Mouse (Mus musculus) limb, embryonic 11.5 days (tissue): Measurements from ENCODE around the gene Rag1. TPM values are rescaled to one million over a fixed set of nuclear protein-coding genes. Genes with fewer than 3 reads are reported as not detected.

ENCODE experiments used
- ATAC-seq: fragments of 200-750 bp; cut with Nextera tagmentation; 2 replicates; pipeline ENCODE4 v1.8.0; 2017; ENCODE audit warnings: low read depth; ENCODE audit not compliant: insufficient number of reproducible peaks, low FRiP score, low TSS enrichment
- DNase-seq: peaks from one replicate; pipeline ENCODE4 v3.0.0-alpha.2; 2015; ENCODE audit warnings: low spot score
- H3K27ac ChIP-seq: fragments of 300-500 bp; sonication (generic); replicated peaks from 2 replicates; pipeline ENCODE4 v1.5.1; 2014; ENCODE audit warnings: low read depth, mild to moderate bottlenecking, low read length
- H3K27me3 ChIP-seq: fragments of 300-500 bp; sonication (generic); 2 replicates; pipeline ENCODE4 v1.6.1; 2014; ENCODE audit warnings: mild to moderate bottlenecking, low read length, mixed read lengths; ENCODE audit not compliant: control insufficient read depth, insufficient read depth
- H3K36me3 ChIP-seq: fragments of 300-500 bp; sonication (generic); 2 replicates; pipeline ENCODE4 v1.6.1; 2014; ENCODE audit warnings: mild to moderate bottlenecking, low read length, moderate library complexity, mixed read lengths; ENCODE audit not compliant: control insufficient read depth, insufficient read depth
- H3K4me1 ChIP-seq: fragments of 300-500 bp; sonication (generic); 2 replicates; pipeline ENCODE4 v1.6.1; 2014; ENCODE audit warnings: low read length, mixed read lengths; ENCODE audit not compliant: control insufficient read depth, insufficient read depth
- H3K4me2 ChIP-seq: fragments of 300-500 bp; sonication (generic); 2 replicates; pipeline ENCODE4 v1.6.1; 2014; ENCODE audit warnings: low read depth, mild to moderate bottlenecking, moderate library complexity; ENCODE audit not compliant: severe bottlenecking
- H3K4me3 ChIP-seq: fragments of 300-500 bp; sonication (generic); 2 replicates; pipeline ENCODE4 v1.5.1; 2014; ENCODE audit warnings: low read depth, low read length
- H3K9ac ChIP-seq: fragments of 300-500 bp; sonication (generic); 2 replicates; pipeline ENCODE4 v1.6.1; 2014; ENCODE audit warnings: mild to moderate bottlenecking, low read length
- H3K9me3 ChIP-seq: fragments of 300-500 bp; sonication (generic); 2 replicates; pipeline ENCODE4 v1.6.1; 2016; ENCODE audit warnings: low read length; ENCODE audit not compliant: control insufficient read depth
- WGBS: fragments of 180-500 bp; shearing (Covaris S2); extraction: QIAGEN DNeasy Blood & Tissue Kit; methylation state at CpG from one replicate; pipeline ENCODE4 v1.1.7; 2014; 5-methylcytosine and 5-hydroxymethylcytosine counted together
- polyA plus RNA-seq: library from polyadenylated mRNA; unstranded; fragments of >200 nt; fragmentation: Nextera tagmentation; extraction: Ambion mirVana; gene quantifications from 2 replicates; pipeline ENCODE4 v1.2.1, GENCODE M21; 2014

Rag1 gene
- polyA plus RNA-seq, 1 experiment from 2014 or later: 0.56 TPM

DNA sequence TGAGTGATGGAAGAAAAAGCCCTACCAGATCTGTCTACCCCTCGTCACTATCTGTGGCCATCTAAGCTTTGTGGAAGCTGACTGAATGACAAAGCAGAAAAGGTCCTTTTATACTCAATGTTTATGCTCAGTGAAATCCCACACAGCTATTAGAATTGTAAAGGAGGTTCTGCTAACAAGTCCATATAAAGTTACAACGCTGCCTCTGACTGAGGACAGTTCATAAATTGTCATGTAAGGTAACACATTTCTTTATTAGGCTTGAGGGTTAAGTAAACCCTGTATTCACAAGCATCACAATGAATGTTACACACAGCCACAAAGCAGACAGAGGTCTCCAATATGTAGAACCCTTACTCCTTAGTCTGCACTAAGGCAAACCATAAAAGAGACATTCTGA lies 25.3 kb downstream of the Rag1 start:
- H3K27me3 ChIP-seq: no peaks in the 10 kb centered on the region

DNA sequence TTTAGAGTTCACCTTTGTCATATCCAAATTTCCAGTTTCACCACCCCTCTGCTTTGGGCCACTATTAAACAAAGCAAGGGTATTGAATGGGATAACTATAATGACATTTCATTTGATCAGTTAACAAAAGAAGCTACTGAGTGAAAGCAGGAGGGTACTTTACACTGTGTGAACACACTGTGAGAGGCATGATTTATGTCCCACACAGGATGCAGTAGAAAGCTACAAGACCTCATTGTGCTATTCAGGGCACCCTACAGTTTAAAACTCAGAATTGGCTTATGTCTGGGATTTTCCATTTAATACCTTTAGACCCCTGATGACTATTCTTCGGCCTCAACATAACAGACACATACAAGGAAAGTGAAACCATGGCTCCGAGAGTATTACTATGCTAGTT lies 26.3 kb downstream of the Rag1 start:
- DNase-seq: no peak
- WGBS: 84% methylated on average over 2 of the region's 2 CpGs
- H3K36me3 ChIP-seq: no peaks in the 10 kb centered on the region
- ATAC-seq: no peak
- no peak overlapping the region for H3K27ac ChIP-seq
- H3K4me1 ChIP-seq: no peaks in the 10 kb centered on the region
- H3K9ac ChIP-seq: no peak overlapping the region
- H3K9me3 ChIP-seq: no peaks in the 10 kb centered on the region
- H3K4me3 ChIP-seq: no peak overlapping the region
- H3K4me2 ChIP-seq: no peak overlapping the region
- no peaks in the 10 kb centered on the region for H3K27me3 ChIP-seq

More for the DNA sequence above, 25.3 kb downstream of the Rag1 start:
- Histone ChIP-seq H3K9ac (no peak overlapping the region), H3K4me1 (no peaks in the 10 kb centered on the region), H3K4me3 (no peak overlapping the region), H3K4me2 (no peak overlapping the region), H3K36me3 (no peaks in the 10 kb centered on the region), H3K27ac (no peak overlapping the region), H3K9me3 (no peaks in the 10 kb centered on the region)
- ATAC-seq (no peak), DNase-seq (no peak)
- 75% methylated on average over 2 of the region's 2 CpGs for WGBS

DNA sequence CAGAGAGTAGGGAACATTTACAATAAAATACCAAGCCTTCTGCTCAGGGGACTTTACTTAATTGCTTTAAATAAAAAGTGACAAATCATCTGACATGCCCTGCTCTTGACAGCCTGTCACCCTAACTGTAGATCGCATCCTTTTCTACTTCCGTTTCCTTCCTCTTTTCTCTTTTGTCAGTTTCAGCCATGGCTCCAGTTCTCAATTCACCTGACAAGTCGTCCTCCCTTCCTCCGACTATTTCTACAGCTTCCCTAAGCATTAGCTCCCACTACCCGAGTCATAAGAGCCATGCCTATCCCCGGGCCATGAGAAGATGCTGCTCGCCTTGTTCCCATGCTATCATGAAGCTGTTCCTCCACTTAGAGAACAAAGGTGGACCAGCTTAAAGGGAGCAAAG lies 27.7 kb downstream of the Rag1 start:
- ATAC-seq: no peak
- DNase-seq: no peak
- 81% methylated on average over 7 of the region's 7 CpGs for WGBS

DNA sequence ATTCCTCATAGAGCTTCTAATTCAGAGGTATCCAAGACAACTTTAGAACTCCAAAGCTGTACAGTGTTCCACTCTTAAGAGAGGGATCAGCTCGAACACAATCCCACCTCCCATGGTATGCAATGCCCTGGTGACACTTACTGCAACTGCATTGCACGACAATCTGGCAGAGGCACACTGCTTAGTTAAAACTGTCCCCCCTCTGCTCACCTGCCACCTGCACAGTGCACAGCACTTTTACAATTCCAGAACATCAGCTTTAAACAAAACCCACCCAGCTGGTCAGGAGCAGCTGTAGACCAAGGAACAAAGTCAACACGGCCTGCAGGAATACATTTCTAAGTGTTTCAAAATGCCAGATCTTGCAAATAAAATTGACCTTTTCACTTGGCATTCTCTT lies 28.4 kb downstream of the Rag1 start:
- ATAC-seq (no peak), DNase-seq (no peak)
- Histone ChIP-seq H3K36me3 (no peaks in the 10 kb centered on the region), H3K4me1 (no peaks in the 10 kb centered on the region), H3K9me3 (no peaks in the 10 kb centered on the region), H3K4me3 (no peak overlapping the region), H3K27me3 (no peaks in the 10 kb centered on the region), H3K27ac (no peak overlapping the region), H3K4me2 (no peak overlapping the region), H3K9ac (no peak overlapping the region)
- WGBS: 74% methylated on average over 3 of the region's 3 CpGs

More for the DNA sequence above, 27.7 kb downstream of the Rag1 start:
- H3K4me2 ChIP-seq: no peak overlapping the region
- H3K4me3 ChIP-seq: no peak overlapping the region
- no peaks in the 10 kb centered on the region for H3K36me3 ChIP-seq
- H3K9me3 ChIP-seq: no peaks in the 10 kb centered on the region
- no peak overlapping the region for H3K27ac ChIP-seq
- no peaks in the 10 kb centered on the region for H3K27me3 ChIP-seq
- H3K9ac ChIP-seq: no peak overlapping the region
- no peaks in the 10 kb centered on the region for H3K4me1 ChIP-seq

DNA sequence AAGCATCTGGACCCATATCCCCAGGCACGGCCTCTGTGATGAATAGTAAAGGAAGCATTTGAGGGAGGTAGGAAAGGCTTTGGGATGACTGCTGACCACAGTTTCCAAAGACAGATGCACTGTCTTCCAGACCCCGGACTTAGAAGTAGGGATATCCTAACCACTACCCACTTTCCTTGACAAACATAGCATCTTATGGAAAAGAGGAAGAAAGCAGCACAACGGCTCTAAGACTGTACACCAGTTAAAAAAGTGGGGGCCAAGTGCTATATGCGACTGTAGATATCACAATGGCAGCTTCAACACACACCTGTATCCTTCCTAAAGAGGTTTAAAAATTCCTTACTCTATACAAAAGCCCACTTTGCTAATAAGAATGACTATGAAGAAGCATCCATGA lies 30.9 kb downstream of the Rag1 start:
- H3K27me3 ChIP-seq: no peaks in the 10 kb centered on the region
- ATAC-seq (no peak), DNase-seq (no peak)
- H3K9ac ChIP-seq: no peak overlapping the region
- no peaks in the 10 kb centered on the region for H3K9me3 ChIP-seq
- 83% methylated on average over 4 of the region's 4 CpGs for WGBS
- peaks cover 4% of the 10 kb centered on the region for H3K4me1 ChIP-seq
- no peak overlapping the region for H3K27ac ChIP-seq
- no peaks in the 10 kb centered on the region for H3K36me3 ChIP-seq
- H3K4me2 ChIP-seq: no peak overlapping the region
- no peak overlapping the region for H3K4me3 ChIP-seq

DNA sequence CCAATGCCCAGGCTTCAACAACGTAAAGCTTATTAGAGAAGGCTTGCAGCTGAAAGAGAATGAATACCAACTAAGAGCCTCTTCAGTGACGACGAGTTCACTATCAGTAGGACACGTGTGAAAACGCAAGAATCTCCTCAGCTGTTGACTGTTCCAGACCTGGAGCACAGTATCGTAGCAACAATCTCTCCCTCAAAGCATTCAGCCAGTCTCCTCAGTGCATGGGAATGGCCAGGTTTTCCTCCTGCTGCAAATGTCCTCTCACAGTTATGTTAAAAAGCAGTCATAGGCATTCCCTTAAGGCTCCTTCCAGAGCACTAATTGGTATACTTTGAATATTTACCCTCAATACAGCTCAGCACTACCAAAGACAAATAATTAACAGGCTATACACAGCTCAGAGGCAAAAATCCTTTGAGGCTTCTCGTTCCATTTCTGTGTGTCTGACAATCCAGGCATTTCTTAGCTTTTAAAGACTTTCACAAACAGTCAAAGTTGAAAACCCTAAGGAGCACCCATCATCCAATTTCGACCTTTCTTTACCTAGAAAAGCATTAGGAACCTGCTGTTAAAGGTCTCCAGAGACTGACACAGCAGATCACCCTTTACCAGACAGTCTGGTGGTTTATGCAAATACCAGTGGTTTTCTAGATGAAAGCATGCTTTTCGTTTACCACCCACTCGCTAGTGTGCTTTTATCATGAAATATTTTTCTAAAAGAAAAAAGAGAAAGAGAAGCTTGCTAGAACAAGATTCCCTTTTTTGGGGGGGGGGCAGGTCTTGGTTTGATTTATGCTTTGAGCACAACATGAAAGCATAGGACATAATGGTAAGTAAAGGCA lies 33.6 kb downstream of the Rag1 start:
- H3K9ac ChIP-seq: no peak overlapping the region
- H3K4me1 ChIP-seq: peaks cover 4% of the 10 kb centered on the region
- no peak overlapping the region for H3K4me3 ChIP-seq
- 81% methylated on average over 10 of the region's 10 CpGs for WGBS
- H3K36me3 ChIP-seq: no peaks in the 10 kb centered on the region
- H3K27me3 ChIP-seq: no peaks in the 10 kb centered on the region
- ATAC-seq: no peak
- H3K9me3 ChIP-seq: no peaks in the 10 kb centered on the region
- DNase-seq: no peak
- H3K4me2 ChIP-seq: no peak overlapping the region
- H3K27ac ChIP-seq: no peak overlapping the region

DNA sequence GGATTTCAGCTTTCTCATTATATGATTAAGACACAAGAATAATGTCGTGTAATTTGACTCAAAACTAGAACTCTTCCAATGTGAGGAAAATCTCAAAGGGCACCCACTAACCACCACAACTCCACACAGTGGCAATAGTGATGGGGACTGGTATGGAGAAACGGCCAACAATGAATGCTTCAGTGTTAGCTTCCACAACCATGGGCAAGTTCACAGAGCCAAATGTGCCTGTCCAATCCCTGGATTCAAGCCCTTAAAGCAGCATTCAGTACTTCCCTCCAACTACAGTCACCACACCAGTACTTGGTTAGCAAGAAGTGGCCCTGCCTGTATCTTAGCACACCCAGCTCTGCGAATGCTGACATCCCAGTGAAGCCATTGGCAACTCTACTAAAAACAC lies 38.4 kb downstream of the Rag1 start:
- DNase-seq (no peak), ATAC-seq (no peak)
- Histone ChIP-seq H3K4me3 (no peak overlapping the region), H3K9me3 (no peaks in the 10 kb centered on the region), H3K27ac (no peak overlapping the region), H3K4me2 (no peak overlapping the region), H3K36me3 (no peaks in the 10 kb centered on the region), H3K9ac (no peak overlapping the region), H3K4me1 (peaks cover 4% of the 10 kb centered on the region), H3K27me3 (no peaks in the 10 kb centered on the region)
- WGBS: 88% methylated on average over 3 of the region's 3 CpGs

DNA sequence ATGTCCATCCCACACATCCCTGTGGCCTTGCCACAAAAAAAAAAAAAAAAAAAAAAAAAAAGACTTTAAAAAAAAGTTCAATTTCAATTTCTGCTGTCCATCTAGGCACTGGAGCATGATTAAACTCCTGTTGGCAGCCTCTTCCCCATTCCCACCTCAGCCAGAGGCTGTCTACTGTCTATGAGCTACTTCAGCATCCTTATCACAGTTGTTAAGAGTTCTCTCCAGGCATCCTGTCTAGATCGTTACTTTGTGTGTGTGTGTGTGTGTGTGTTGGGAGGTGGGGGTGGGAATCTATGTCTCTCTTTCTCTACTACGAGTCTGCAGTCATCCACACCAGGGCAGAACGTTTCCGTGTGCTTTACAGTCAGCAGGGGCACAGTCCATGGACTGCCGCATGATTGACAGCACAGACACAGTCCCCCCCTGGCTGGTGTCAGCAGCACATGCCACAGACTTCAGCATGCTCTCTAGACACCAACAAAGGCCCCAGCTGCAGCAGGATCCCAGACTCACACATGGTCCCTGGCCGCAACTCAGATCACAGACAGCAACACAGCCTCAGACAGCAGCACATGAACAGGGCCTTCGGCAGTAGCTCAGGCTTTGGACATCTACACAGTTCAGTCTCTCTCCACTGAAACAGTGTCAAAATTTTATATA lies 40.9 kb downstream of the Rag1 start:
- no peak overlapping the region for H3K4me2 ChIP-seq
- peak; percentile 74 for ATAC-seq
- H3K4me1 ChIP-seq: no peaks in the 10 kb centered on the region
- no peak for DNase-seq
- no peaks in the 10 kb centered on the region for H3K36me3 ChIP-seq
- H3K9ac ChIP-seq: no peak overlapping the region
- no peaks in the 10 kb centered on the region for H3K27me3 ChIP-seq
- no peaks in the 10 kb centered on the region for H3K9me3 ChIP-seq
- 71% methylated on average over 7 of the region's 7 CpGs for WGBS
- H3K4me3 ChIP-seq: no peak overlapping the region
- H3K27ac ChIP-seq: no peak overlapping the region
